Mouse (Mus musculus): ENCODE results near the gene Bpi.

DNA sequence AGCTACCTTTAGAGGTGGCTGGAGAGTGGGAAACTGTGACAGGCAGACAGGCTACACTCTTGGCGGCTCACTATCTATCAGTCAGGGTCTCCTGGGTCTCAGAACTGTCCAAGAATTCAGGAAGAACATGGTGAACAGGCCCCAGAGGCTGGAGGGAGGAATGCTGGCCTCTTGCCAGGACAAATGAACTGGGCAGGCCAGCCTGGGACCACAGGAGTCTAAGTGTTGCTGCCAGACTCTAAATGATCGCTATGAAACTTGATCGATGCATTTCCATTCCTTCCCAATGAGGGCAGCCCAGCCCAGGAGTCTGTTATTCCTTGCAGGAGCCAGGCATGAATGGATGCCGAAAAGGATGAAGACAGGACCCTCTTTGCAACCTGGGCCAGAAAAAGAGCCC is 35.2 kb upstream of the Bpi start:
- TF ChIP-seq CTCF (conservative IDR thresholded peaks at IDR 0.05; ENCODE audit: insufficient read depth, insufficient read length, low read depth, low read length) (no peak), POLR2A (IDR thresholded peaks at IDR 0.05; ENCODE audit: low read depth, low read length) (no peak)

All from kidney, adult 2 months (tissue).